Mouse (Mus musculus) small intestine, adult 2 months (tissue): Measurements from ENCODE around the gene Prcd.

Experiments
- CTCF ChIP-seq: fragments of 200-500 bp; IDR thresholded peaks from 2 replicates; pipeline ENCODE4 v1.5.1; 2012; ENCODE audit warnings: low read depth, mild to moderate bottlenecking, control low read depth, inconsistent platforms, low read length, moderate library complexity, mixed read lengths; ENCODE audit not compliant: insufficient replicate concordance, insufficient read length; ENCODE audit errors: extremely low read depth
- POLR2A ChIP-seq: fragments of 200-500 bp; IDR thresholded peaks from 2 replicates; pipeline ENCODE4 v1.6.1; 2012; ENCODE audit warnings: low read depth, mild to moderate bottlenecking, control low read depth, inconsistent platforms, low read length, moderate library complexity

DNA sequence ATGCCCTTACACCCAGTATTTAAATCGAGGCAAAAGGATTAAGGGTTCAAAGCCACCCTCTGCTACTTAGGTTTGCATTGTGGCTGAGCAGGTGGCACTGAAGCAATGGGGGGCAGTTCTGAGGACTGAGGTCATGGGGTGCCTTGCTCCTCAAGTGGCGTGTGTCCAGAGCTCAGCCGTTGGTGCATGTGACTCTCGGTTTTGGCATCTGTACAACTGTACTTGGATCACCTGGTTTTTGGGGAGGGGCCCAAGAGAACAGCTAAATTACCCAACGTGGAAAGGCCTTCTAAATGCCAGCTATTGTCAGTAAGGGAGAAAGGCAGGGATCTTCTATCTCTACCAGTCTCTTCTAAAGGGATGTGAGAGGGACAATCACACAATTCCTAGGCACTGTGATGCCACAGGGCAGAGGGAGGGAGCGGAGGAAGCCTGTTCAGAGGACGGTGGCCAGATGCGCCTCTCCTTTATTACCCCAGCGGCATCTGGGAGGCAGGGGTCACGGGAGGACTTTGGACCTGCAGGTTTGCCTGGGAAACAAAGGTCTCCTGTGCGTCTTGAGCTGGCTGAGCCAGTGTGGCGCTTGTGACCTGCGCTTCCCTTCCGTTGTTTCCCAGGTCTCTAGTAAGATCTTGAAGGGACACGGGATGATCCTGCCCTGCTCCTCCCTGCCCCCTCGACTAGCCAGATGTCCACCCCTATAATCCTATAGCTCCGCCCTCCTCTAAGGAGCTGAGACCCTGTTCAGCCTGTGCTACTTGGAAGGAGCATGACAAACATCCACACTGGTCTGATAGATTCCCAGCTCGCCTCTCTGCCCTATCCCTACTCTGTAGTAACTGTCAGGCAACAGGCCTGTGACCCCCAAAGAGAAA lies 37.6 kb downstream of the Prcd start:
- TF ChIP-seq CTCF (no peak), POLR2A (no peak; the same call in 1 of the 2 replicates)
